Mouse (Mus musculus) E14TG2a.4 (cell line): ENCODE measurements around the gene H1foo.

ENCODE experiments used
- H3K27me3 ChIP-seq: 2 replicates; pipeline ENCODE4 v1.6.1; 2014; ENCODE audit warnings: low read length, control low read depth; ENCODE audit not compliant: insufficient read depth
- H3K36me3 ChIP-seq: 2 replicates; pipeline ENCODE4 v1.6.1; 2014; ENCODE audit warnings: low read length, control low read depth; ENCODE audit not compliant: insufficient read depth
- H3K4me1 ChIP-seq: replicated peaks from 2 replicates; pipeline ENCODE4 v1.6.1; 2014; ENCODE audit warnings: low read depth, low read length, control low read depth
- H3K4me3 ChIP-seq: replicated peaks from 2 replicates; pipeline ENCODE4 v1.5.1; 2014; ENCODE audit warnings: mild to moderate bottlenecking, low read length
- H3K9me3 ChIP-seq: 2 replicates; pipeline ENCODE4 v1.6.1; 2014; ENCODE audit warnings: low read length, control low read depth
- CTCF ChIP-seq: conservative IDR thresholded peaks from 2 replicates; pipeline ENCODE4 v1.5.1; 2014; ENCODE audit warnings: low read length
- NANOG ChIP-seq: IDR thresholded peaks from 2 replicates; pipeline ENCODE4 v1.6.1; 2014; ENCODE audit warnings: borderline replicate concordance, low read length, mixed read lengths
- POU5F1 ChIP-seq: IDR thresholded peaks from 2 replicates; pipeline ENCODE4 v1.6.1; 2014; ENCODE audit warnings: low read length, borderline replicate concordance

H1foo gene

DNA sequence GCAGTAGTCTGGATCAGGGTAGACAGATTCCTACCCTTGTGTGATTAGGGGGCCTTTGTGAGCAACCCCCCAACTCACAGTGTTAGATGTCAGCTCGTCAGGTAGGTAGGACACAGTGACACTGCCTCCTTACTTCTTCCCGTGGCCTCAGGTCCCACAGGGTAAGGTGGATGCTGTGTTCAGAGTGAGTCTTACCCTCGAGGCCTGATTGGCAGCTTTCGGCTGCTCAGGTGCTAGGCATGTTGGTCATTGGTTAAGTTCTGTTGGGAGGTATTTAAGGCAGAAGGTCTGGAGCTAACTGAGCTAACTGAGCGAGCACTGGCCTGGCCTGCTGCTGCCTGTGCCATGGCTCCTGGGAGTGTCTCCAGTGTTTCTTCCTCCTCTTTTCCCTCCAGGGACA lies at the start of gene H1foo:
TSS of gene H1foo (plus strand) at position 301 of the 400 bp plus-strand sequence.
- peaks cover 7% of the 10 kb centered on the region for H3K4me1 ChIP-seq
- peaks cover 47% of the 10 kb centered on the region for H3K27me3 ChIP-seq
- no peak for TF ChIP-seq NANOG
- no peak for TF ChIP-seq POU5F1
- TF ChIP-seq CTCF: no peak
- no peaks in the 10 kb centered on the region for H3K9me3 ChIP-seq
- no peak within 1 kb of the TSS for H3K4me3 ChIP-seq
- no peaks in the 10 kb centered on the region for H3K36me3 ChIP-seq

DNA sequence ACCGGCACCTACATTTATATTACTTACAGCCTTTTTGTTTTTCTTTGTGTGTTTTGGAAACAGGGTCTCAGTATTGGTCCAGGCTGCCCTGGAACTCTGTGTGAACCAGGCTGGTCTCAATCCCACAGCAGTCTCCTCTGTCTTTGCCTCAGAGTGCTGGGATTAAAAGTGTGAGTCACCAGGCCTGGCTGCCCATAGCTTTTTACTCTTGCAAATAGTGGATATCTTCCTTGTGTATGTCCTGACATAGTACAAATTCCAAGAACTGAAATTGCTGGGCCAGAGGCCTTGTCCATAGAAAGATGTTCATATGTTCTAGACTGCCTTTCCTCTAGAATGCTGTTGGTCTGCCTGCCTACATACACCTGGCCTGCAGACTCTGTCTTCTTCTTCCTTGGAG lies 48.4 kb upstream of the H1foo start:
- Histone ChIP-seq H3K36me3 (peaks cover 69% of the 10 kb centered on the region), H3K9me3 (no peaks in the 10 kb centered on the region), H3K4me3 (no peak overlapping the region), H3K27me3 (no peaks in the 10 kb centered on the region), H3K4me1 (no peaks in the 10 kb centered on the region)
- TF ChIP-seq POU5F1 (no peak), CTCF (no peak), NANOG (no peak)

DNA sequence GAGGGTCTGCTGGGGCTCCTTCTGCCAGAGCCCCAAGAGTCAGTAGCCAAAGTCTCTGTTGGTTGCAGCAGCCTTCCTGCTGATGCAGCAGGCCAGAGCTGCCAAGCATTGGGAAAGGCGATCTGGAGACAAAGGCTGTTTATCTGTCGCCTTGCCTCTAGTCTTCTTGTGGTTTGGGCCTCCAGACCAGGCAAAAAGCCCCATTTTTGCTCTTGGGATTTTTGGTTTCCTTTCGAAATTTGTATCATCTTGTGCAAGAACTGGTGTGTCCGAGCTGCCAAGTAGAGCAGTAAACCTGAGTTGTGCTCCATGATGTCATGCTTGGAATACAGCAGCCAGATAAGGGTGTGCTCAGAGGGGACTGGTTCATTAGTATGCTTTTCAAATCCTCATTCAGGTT lies 47.6 kb upstream of the H1foo start:
- no peaks in the 10 kb centered on the region for H3K4me1 ChIP-seq
- H3K36me3 ChIP-seq: peaks cover 67% of the 10 kb centered on the region

DNA sequence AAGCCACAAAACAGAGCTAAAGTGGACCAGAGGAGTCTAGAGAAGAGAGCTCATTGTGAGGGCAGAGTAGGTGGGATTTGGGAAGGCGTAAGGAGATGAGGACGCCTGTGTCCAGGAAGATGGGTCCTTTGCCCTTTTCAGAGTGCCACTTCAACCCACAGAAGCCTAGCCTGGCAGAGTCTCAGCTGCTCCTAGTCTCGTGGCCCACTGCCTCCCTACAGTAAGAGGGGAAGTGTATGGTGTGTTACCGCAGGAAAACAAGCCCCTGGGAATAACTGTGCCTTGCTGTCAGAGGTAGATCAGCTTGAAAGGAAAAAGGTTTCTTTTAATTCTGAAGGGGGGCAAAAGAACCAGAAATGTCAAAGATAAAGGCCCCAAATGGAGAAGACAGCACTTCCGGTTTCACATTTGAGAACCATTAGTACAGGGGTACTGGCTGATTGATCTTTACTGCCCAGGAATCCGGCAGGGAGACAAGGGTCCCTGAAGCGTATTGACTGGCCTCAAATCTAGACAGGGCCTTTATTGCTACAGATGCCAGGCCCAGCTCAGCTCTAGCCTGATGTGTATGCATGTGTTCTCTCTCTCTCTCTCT lies 46.7 kb upstream of the H1foo start:
- no peak for TF ChIP-seq NANOG
- TF ChIP-seq CTCF: no peak
- no peak for TF ChIP-seq POU5F1
- Histone ChIP-seq H3K36me3 (peaks cover 68% of the 10 kb centered on the region), H3K9me3 (no peaks in the 10 kb centered on the region), H3K4me3 (no peak overlapping the region), H3K27me3 (no peaks in the 10 kb centered on the region), H3K4me1 (no peaks in the 10 kb centered on the region)

More for the DNA sequence above, 47.6 kb upstream of the H1foo start:
- H3K9me3 ChIP-seq: no peaks in the 10 kb centered on the region
- no peaks in the 10 kb centered on the region for H3K27me3 ChIP-seq
- H3K4me3 ChIP-seq: no peak overlapping the region
- TF ChIP-seq POU5F1: no peak
- TF ChIP-seq NANOG: no peak
- no peak for TF ChIP-seq CTCF

DNA sequence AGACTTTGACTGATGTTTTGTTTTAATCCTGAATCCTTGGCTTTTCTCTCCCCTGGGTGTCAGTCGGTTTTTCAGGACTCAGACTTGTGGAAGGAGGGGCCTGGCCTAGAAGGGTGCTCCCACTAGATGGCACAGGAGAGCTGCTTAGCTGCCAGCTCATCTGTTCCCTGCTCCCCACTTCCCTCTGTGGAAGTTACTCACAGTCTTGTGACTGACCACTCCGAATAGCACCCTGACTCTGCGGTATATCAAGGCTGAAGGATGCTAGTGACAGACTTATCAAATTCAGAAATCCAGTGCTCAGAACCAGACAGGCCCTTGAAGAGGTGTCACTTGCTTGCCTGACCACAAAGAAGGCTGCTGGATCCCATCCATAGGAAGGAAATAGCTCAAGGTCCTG lies 43.7 kb upstream of the H1foo start:
- Histone ChIP-seq H3K36me3 (peaks cover 61% of the 10 kb centered on the region), H3K27me3 (no peaks in the 10 kb centered on the region), H3K4me3 (no peak overlapping the region), H3K4me1 (no peaks in the 10 kb centered on the region), H3K9me3 (no peaks in the 10 kb centered on the region)
- no peak for TF ChIP-seq NANOG
- no peak for TF ChIP-seq POU5F1
- TF ChIP-seq CTCF: peak; percentile 26

DNA sequence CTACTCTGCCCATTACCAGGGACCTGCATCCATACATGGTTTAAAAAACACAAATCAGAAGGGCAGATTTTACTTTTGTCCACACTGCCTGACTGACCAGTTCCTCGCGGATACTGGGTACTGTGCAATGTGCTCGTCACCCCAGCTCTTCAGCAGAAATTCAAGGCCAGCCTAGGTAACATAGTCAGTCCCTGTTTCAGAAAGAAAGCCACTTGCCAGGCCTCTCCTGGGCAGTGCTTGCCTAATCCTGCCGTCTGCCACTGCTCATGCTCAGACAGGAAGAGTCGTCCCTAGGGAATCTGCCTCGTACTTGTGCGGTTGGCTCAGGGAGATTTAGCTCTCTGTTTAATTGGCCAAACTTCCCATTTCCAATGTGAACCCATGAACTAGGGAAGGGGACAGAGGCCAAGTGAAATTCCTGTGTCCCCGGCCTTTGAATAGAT lies 43.2 kb upstream of the H1foo start:
- H3K4me1 ChIP-seq: no peaks in the 10 kb centered on the region
- H3K36me3 ChIP-seq: peaks cover 59% of the 10 kb centered on the region
- no peaks in the 10 kb centered on the region for H3K27me3 ChIP-seq
- H3K4me3 ChIP-seq: no peak overlapping the region
- no peaks in the 10 kb centered on the region for H3K9me3 ChIP-seq
- TF ChIP-seq POU5F1 (no peak), NANOG (no peak), CTCF (no peak)

DNA sequence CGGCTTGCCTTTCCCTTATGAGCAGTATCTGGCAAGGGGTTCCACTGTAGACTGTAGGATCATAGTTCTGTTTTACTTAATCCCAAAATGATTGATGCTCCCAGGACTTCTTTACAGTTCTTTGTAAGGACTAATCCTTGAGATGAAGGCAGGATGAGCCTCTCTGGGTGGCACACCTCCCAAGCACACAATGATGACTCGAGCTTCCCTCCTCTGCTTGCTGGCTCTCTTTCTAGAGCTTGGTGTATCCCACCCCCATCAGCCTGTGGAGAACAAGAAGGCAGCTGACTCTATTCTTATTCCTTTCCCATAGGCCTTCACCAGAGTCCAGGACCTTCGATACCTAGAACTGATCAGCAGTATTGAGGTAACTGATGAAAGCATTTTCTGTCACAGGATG lies 42.2 kb upstream of the H1foo start:
- Histone ChIP-seq H3K9me3 (no peaks in the 10 kb centered on the region), H3K36me3 (peaks cover 60% of the 10 kb centered on the region), H3K4me1 (no peaks in the 10 kb centered on the region), H3K4me3 (no peak overlapping the region), H3K27me3 (no peaks in the 10 kb centered on the region)
- TF ChIP-seq POU5F1: no peak
- no peak for TF ChIP-seq NANOG
- TF ChIP-seq CTCF: no peak

DNA sequence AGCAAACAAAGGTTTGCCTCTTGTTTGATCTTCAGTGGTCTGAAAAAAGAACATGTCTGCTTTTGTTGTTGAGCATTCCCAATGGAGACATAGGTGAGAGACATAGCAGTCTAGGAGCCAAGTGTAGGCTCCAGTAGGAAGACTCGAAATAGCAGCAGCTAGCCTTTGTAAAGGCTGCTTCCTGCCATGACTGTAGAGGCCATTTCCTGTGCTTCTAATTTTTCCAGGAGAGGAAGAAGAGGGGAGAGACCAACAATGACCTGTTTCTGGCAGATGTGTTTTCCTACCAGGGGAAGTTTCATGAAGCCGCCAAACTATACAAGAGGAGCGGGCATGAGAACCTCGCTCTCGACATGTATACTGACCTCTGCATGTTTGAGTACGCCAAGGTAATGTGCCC lies 39.2 kb upstream of the H1foo start:
- TF ChIP-seq POU5F1 (no peak), NANOG (no peak)
- Histone ChIP-seq H3K9me3 (no peaks in the 10 kb centered on the region), H3K27me3 (no peaks in the 10 kb centered on the region)

DNA sequence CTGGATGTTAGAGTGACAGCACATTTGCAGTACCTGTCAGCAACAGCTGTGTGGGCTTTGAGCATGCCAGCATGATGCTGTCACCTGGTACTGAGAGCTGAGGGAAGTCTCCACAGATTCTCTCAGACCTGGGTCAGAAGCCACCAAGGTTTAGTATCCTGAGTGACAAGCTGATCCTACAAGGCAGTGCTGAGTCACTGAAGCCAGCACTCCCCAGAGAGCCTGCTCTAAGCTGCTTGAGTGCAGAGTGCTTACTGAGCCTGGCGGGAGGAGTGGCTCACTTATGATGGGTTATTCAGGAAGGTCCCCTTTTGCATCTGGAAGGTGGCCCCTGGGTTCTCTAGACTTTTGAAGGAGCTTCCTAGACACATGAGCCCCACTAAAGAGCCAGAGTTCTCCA lies 38.3 kb upstream of the H1foo start:
- H3K9me3 ChIP-seq: no peaks in the 10 kb centered on the region
- no peaks in the 10 kb centered on the region for H3K27me3 ChIP-seq
- no peak for TF ChIP-seq NANOG
- TF ChIP-seq POU5F1: no peak
- no peak for TF ChIP-seq CTCF
- peaks cover 41% of the 10 kb centered on the region for H3K36me3 ChIP-seq
- H3K4me3 ChIP-seq: no peak overlapping the region
- peaks cover 4% of the 10 kb centered on the region; the same call in 1 of the 2 replicates for H3K4me1 ChIP-seq

More for the DNA sequence above, 39.2 kb upstream of the H1foo start:
- no peak overlapping the region for H3K4me3 ChIP-seq
- peaks cover 4% of the 10 kb centered on the region; the same call in 1 of the 2 replicates for H3K4me1 ChIP-seq
- H3K36me3 ChIP-seq: peaks cover 45% of the 10 kb centered on the region
